Mouse (Mus musculus) brain, embryonic 18.5 days (tissue): Measurements from ENCODE around the gene Rras.

Experiments
- DNase-seq: peaks from one replicate; pipeline ENCODE4 v3.0.0-alpha.2; 2012; ENCODE audit warnings: low read depth, low spot score

Rras gene

GRCm38 (mm10) chr7:45052181-45052861, 34.6 kb downstream of the Rras start:
- peak; percentile 16 for DNase-seq

GRCm38 (mm10) chr7:45052862-45053116, 35.0 kb downstream of the Rras start, which contains the start of gene Prr12:
Gene Prr12 (minus strand): TSS chr7:45052881.
- no peak for DNase-seq

GRCm38 (mm10) chr7:45053117-45053930, 35.6 kb downstream of the Rras start:
- peak; percentile 78 for DNase-seq

- peak; percentile 92 for DNase-seq
Measured at GRCm38 (mm10) chr7:45053931-45054510, 36.3 kb downstream of the Rras start.

- DNase-seq, result no peak
Measured at GRCm38 (mm10) chr7:45056329-45056971, 38.7 kb downstream of the Rras start.

- DNase-seq, result no peak
Measured at GRCm38 (mm10) chr7:45056972-45057348, 39.2 kb downstream of the Rras start.

GRCm38 (mm10) chr7:45058607-45059571, 41.1 kb downstream of the Rras start:
- DNase-seq, result peak; percentile 39

- DNase-seq, result no peak
Measured at GRCm38 (mm10) chr7:45060632-45061122, 42.9 kb downstream of the Rras start.

- no peak for DNase-seq
Measured at GRCm38 (mm10) chr7:45061532-45062075, 43.8 kb downstream of the Rras start.

GRCm38 (mm10) chr7:45062239-45062835, 44.6 kb downstream of the Rras start, which contains the start of the genes Nosip and Prrg2:
Gene Nosip (plus strand): TSS chr7:45062429.
Gene Prrg2 (minus strand): TSS chr7:45062677.
- DNase-seq, result peak; percentile 96

- DNase-seq, result no peak
Measured at GRCm38 (mm10) chr7:45067190-45067999, 49.6 kb downstream of the Rras start.

- no peak for DNase-seq
Measured at GRCm38 (mm10) chr7:45068000-45068318, 50.2 kb downstream of the Rras start.

- no peak for DNase-seq
Measured at GRCm38 (mm10) chr7:45069671-45070070, 51.9 kb downstream of the Rras start.
